Mouse (Mus musculus): Measurements from ENCODE around the gene Ptms. TPM values are rescaled to one million over a fixed set of nuclear protein-coding genes. Genes with fewer than 3 reads are reported as not detected.

The Ptms gene
- total RNA-seq (2021) = 100 to 1,000 TPM; 895 to 902 TPM
- long read RNA-seq, experiment 1, transcript Ptms-203 (4 exons, 629 nt) = minor isoform, 31 of 297 reads
- long read RNA-seq, experiment 1, transcript Ptms-201 (5 exons, 1,149 nt) = major isoform, 197 of 297 reads
- long read RNA-seq, experiment 1, partial matches to known transcripts = 48 of 297 reads
- long read RNA-seq, experiment 1, other reads (novel, unspliced or antisense) = 20 of 297 reads
- long read RNA-seq, experiment 2, transcript Ptms-201 (5 exons, 1,149 nt) = major isoform, 185 of 286 reads
- long read RNA-seq, experiment 2, transcript Ptms-203 (4 exons, 629 nt) = minor isoform, 24 of 286 reads
- long read RNA-seq, experiment 2, partial matches to known transcripts = 25 of 286 reads
- long read RNA-seq, experiment 2, other reads (novel, unspliced or antisense) = 50 of 286 reads

DNA sequence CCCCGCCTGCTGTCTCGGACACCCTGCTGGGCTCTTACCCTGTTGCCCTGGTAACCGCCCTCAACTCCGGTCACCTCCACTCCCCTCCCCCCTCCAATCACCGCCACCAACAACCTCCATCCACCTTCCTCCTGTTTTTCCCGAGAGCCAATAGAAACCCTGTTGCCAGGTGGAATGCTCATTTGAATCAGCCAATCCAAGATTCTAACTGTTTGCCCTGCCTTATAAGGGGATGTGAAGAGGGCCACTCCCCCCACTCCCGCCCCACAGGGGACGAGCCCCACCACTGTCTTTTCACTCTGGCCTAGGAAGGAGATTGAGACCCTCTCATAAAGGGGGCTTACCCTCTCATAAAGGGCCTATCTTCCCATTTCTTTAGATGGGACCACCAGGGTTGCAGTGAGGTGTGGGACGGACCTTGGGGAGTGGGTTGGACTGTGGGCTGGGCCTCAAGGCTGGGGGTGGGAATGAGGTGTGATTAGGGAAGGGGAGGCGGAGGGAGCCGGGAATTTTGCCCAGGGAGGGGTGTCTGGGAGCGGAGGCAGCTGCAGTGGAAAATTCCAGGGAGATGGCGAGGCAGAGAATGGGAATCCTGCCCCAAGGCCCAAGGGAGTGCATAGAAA is at the start of gene Ptms:
Gene Ptms, minus strand, starts transcription at position 409 of the 623 bp plus-strand sequence.
- peak; percentile 89 to 93 for DNase-seq (ENCODE audit: low spot score in 2 of 2)

DNA sequence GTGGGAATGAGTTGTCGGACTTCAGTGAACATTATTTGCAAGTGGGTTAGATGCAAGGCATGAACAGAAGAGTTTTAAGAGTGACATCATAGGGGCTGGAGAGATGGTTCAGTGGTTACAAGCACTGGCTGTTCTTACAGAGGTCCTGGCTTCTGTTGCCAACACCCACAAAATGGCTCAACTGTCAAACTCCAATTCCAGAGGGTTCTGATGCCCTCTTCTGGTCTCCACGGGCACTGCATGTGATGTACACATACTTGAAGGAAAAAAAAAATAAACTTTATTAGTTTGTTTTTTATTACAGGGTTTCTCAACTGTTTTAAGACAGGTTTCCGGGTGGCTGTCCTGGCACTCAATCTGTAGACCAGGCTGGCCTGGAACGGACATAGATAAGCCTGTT is 47.9 kb upstream of the Ptms start:
- peak in 1 of 2 experiments; percentile 29 for DNase-seq (ENCODE audit: low spot score in 2 of 2)

- DNase-seq (ENCODE audit: low spot score in 2 of 2) = peak in 1 of 2 experiments; percentile 10
Measured at GRCm38 (mm10) chr6:124966466-124967118, 46.7 kb upstream of the Ptms start.

- no peak for DNase-seq (ENCODE audit: low spot score in 2 of 2)
Measured at GRCm38 (mm10) chr6:124965747-124966146, 45.8 kb upstream of the Ptms start.

DNA sequence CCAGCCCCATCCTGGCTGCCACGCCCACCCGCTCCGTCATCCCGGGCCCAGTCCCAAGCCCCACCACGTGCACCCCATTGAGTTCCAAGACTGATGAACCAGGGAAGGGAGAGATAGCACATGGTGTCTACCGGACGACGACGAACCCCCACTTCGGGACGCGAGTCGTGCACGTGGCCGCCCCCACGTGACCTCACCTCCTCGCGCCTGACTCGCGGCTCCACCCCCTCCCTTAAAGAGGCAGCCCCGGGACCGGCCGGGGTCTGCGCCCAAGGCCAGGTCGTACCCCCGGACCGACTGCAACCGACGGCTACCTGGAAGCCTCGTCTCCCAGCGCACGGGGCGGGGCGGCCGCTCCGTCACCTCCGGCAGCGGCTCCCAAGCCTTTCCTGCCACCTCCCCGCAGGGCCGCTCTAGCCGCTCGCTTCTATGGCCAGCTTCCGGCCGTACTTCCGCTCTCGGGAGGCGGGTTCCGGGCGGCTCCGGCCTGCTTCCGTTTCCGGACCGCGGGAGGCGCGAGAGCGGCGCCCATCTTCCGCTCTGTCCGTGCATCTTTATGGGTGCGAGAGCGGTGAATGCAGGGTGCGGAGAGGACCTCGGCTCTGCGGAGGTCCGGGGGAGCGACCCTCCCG is 45.3 kb upstream of the Ptms start, which contains the start of gene Cops7a:
Gene Cops7a, minus strand, starts transcription at position 451 of the 632 bp plus-strand sequence.
- peak; percentile 97 to 98 for DNase-seq (ENCODE audit: low spot score in 2 of 2)

DNA sequence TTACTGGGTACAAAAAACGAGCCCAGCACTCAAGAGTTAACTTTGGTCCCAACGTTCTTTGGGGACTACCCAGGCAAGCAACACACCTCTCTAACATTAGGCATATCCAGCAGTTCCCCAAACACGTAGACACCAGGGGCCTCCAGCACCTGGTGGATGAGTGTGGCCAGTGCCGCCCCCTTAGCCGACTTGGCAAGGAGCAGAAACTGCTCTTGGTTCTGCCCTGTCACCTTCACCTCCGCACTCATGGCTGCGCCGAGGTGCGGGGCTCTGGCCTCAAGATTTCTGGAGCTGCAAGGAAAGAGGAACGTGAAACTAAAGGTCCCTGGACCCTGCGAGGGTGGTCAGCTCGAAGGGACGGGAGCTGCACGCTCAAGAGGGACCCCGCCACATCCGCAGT is 44.7 kb upstream of the Ptms start:
- DNase-seq (ENCODE audit: low spot score in 2 of 2) = no peak

GRCm38 (mm10) chr6:124961021-124961420 is 41.1 kb upstream of the Ptms start:
- no peak for DNase-seq (ENCODE audit: low spot score in 2 of 2)

DNA sequence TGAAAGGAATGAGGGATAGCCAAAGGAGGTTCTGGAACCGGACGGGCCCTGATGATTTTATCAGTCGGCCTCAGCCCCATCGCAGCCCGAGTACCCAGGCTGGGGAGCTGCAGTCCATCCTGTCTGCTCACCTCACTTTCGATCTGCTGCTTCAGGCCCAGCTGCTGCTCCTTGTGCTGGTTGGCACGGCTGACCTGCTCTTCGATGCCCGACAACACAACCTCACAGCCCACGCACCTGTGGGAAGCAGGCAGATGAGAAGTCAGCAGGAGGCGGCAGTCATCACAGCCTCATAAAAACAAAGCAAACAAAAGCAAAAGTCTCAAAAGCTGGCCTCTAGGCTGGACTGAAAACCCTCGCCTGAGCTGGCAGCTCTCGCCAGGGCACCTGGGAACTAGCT is 40.1 kb upstream of the Ptms start:
- DNase-seq (ENCODE audit: low spot score in 2 of 2) = no peak

GRCm38 (mm10) chr6:124958127-124958526 is 38.2 kb upstream of the Ptms start:
- no peak for DNase-seq (ENCODE audit: low spot score in 2 of 2)

GRCm38 (mm10) chr6:124955212-124955611 is 35.3 kb upstream of the Ptms start:
- DNase-seq (ENCODE audit: low spot score in 2 of 2) = no peak

- no peak for DNase-seq (ENCODE audit: low spot score in 2 of 2)
Measured at GRCm38 (mm10) chr6:124953991-124954715, 34.2 kb upstream of the Ptms start.

GRCm38 (mm10) chr6:124943526-124943925 is 23.6 kb upstream of the Ptms start:
- DNase-seq (ENCODE audit: low spot score in 2 of 2) = no peak

- no peak for DNase-seq (ENCODE audit: low spot score in 2 of 2)
Measured at GRCm38 (mm10) chr6:124941679-124942078, 21.8 kb upstream of the Ptms start.

GRCm38 (mm10) chr6:124938554-124938953 is 18.7 kb upstream of the Ptms start:
- no peak for DNase-seq (ENCODE audit: low spot score in 2 of 2)

- DNase-seq (ENCODE audit: low spot score in 2 of 2) = no peak
Measured at GRCm38 (mm10) chr6:124937493-124937892, 17.6 kb upstream of the Ptms start.

DNA sequence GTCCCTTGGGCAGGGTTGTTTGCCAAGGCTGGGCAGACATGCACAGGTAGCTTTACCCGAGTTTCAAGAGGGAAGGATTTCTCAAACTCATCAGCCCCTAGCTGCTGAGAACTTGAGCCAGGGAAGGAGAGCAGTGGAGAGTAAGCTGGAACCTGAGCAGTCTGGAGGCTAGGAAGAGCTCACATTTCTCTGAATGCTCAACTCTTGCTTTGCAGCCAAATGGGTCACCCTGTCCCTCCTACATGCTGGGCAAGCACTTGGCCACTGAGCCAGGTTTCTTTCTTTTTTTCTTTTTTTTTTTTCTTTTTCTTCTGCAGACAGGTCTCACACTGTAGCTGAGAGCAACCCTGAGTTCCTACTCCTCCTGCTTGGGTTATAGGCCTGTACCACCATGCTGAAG is 16.8 kb upstream of the Ptms start:
- DNase-seq (ENCODE audit: low spot score in 2 of 2) = no peak

DNA sequence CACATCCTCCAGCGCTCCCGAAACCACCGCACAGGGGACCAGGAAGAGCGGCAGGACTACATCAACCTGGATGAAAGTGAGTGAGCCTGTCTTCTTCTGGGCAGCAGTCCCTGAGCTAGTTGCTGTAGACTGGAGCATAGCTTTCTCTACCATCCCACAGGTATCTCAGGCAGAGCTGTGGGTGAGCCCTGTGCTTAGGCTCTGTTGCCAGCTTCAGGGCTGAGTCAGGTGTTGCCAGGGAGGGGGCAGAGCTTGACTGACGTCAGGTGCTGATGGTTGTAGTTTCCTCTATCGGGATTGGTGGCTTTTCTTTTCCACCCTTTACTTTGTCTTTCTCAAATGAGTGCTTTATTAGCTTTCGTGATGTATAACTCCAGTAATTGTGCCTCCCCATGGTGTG is 14.8 kb upstream of the Ptms start:
- DNase-seq (ENCODE audit: low spot score in 2 of 2) = peak in 1 of 2 experiments; percentile 30

DNA sequence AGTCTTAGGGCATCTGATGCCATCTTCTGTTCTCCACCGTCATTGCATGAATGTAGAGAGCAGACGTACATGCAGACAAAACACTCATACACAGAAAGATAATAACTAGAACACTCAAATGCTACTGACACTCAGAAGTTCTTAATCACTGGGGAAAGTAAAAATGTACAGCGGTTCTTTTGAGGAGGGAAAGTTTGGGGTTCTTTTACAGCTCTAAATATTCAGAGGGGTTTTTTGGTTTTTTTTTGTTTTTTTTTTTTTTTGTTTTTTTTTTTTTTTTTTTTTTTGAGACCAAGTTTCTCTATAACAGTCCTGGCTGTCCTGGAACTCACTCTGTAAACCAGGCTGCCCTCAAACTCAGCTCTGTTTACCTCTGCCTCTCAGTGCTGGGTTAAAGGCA is 13.2 kb upstream of the Ptms start:
- no peak for DNase-seq (ENCODE audit: low spot score in 2 of 2)

DNA sequence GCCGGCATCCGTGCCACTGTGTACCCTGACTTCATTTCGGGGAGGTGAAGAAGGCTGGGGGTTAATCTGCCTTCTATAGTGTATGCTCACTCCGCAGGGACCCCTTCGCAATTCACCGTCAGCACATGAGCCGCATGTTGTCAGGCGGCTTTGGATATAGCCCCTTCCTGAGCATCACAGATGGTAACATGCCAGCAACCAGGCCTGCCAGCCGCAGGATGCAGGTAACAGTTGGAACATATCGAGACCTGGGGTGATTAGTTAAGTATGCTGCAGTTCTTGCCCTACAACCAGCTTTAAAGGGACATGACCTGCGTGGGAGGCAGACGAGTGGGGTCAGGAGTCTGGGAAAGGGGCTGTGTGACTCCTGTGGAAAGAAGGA is 12.4 kb upstream of the Ptms start:
- DNase-seq (ENCODE audit: low spot score in 2 of 2) = no peak

GRCm38 (mm10) chr6:124931525-124932313 is 11.8 kb upstream of the Ptms start:
- peak in 1 of 2 experiments; percentile 50 for DNase-seq (ENCODE audit: low spot score in 2 of 2)
